Mouse (Mus musculus) layer of hippocampus, adult 9-11 months (tissue): Measurements from ENCODE around the gene 2610021A01Rik.
"Not testable (repeated sequence)": the region's sequence is repeated elsewhere in the genome, so short reads cannot be mapped to it uniquely, and the experiment has no call there.

ENCODE experiments used
- DNase-seq: peaks from one replicate; pipeline ENCODE4 v3.0.0; 2022

Gene 2610021A01Rik

DNA sequence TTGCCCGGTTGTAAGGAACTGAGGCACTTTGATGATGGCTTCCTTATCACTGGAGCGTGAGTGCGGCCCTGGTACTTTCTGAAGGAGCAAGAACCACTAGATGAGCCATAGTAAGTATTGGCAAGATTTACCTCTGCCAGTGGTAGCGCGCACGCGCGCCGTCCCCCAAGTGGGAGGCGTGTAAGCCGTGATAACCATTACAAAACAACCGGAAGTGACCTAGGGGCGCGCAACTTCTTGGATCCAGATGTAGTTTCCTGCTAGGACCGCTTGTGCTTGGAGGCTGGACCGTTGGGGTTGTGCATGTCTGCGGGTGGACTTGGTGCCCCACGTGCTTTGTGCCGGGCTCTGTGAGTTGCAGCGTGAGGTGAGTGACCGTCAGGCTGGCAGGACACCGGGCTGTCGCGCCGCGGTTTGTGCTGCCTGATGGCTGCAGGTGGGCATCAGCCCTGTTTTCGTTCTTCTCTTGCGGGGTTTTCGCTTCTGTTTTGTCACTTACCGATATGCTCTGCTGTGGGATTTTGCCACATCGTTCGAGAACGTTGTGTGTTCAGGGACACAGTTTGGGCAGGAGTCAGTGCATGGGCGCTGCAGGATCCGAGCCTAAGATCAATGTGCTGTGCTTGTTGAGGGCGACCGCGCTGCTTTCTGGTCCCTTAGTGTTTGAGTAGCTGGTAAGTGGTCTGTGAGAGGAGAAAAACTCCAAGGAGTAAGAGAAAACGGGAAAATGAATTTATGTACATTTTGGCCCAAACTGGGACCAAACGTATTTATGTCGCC is at the start of gene 2610021A01Rik:
TSS of gene 2610021A01Rik (plus strand) at position 197 of the 780 bp plus-strand sequence.
- DNase-seq = peak; percentile 95

DNA sequence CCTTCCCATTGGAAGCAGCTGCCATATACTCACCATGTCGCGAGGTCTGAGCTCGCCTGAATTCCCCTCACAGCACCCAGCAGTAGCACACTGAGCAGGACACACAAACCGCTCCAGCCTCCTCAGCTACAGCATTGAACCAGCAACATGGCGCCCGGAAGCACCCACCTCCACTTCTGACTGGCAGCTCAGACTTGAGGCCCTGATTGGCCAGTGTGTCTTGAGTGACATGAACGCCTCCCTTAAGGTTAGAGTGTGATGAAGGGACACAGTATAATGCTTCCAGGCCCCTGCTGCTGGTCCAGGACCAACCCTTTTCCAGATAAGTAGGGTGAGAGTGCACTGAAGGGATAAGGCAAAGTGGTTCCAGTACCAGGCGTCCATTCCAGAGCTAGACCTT is 38.3 kb upstream of the 2610021A01Rik start:
- DNase-seq = no peak

DNA sequence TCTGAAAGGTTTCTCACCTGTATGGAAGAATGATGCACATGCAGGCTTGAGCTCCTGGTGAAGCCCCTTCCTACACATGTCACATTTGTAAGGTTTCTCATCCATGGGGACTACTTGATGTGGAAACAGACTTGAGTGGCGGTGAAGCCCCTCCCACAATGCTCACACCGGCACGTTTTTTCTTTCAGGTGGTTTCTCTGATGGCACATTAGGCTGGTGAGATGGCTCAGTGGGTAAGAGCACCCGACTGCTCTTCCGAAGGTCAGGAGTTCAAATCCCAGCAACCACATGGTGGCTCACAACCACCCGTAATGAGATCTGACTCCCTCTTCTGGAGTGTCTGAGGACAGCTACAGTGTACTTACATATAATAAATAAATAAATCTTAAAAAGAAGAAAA is 25.5 kb upstream of the 2610021A01Rik start, which contains the start of gene Gm6871:
TSS of gene Gm6871 (minus strand) at position 101 of the 400 bp plus-strand sequence.
- not testable (repeated sequence) for DNase-seq

DNA sequence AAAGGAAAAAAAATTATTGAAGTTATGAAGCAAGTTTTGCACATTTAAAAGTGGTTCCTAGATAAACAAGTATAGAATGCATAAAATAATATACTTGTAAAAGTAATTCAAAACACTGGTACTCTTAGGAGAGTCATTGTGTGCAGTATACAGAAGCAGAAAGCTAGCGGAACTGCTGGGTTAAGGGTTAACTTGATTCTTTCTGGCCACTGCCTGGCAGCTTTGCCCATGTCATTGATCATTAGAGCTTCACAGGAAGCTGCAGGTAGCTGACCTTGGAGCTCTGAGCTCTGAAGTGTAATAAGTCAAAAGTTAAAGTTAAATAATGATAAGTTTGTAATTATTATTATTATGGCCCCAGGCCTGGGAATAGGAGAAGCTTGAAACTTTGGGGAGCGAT is 21.1 kb upstream of the 2610021A01Rik start:
- no peak for DNase-seq

DNA sequence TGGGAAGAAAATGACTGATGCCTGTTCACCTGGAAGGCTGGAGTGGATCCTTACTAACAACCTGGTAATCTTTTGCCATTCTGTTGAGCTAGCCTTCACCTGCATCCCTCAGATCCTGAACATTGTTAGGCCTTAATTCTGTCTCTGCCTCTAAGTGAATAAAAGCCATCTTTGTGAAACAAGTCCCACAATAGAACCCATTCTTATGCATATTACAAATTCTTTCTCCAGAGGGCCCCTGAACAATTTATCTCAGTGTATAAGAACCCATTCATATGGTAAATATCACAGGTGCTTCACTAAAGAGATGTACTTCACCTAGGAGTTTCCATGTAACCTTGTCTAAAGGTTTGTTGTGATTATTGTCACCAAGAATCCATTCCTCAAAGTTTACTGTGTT is 17.0 kb upstream of the 2610021A01Rik start:
- no peak for DNase-seq

GRCm38 (mm10) chr7:41587831-41588230 is 11.2 kb upstream of the 2610021A01Rik start:
- DNase-seq = not testable (repeated sequence)

DNA sequence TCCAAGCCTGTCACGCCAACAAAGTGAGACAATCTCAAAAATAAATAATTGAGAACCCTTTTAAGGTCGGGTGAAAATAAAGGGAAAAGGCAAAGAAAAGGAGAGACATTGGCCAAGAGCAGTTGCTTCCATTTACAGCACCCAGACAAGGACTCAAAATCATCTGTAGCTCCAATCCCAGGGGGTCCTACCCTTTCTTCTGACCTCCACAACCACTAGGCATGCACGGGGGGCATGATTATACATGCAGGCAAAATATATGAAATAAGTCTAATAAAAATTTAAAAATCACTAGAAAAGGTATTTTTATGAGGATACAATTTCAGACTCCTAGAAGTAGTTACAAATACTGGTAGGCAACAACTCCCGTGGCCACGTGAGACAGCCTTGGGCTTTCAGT is 415 bp upstream of the 2610021A01Rik start:
- no peak for DNase-seq

GRCm38 (mm10) chr7:41599932-41600548 is 1.0 kb downstream of the 2610021A01Rik start:
- no peak for DNase-seq

DNA sequence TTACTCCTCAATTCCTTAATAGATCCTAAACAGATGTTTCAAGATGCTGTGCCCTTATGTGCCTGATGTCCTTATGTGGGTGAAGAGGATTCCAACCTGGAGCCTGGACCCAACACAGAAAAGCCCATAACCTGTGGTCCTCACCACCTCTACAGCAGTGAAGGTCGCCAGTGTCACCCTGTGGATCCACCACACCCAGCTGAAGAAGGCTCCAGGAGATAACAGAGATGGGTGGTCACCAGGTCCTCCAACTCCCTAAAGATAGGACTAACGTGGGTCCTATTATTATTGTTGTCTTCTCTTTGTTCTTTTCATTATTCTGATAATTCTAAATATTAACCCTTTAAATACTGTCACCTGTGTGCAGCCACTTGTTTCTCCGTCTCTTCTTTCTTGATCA is 12.6 kb downstream of the 2610021A01Rik start:
- DNase-seq = no peak

DNA sequence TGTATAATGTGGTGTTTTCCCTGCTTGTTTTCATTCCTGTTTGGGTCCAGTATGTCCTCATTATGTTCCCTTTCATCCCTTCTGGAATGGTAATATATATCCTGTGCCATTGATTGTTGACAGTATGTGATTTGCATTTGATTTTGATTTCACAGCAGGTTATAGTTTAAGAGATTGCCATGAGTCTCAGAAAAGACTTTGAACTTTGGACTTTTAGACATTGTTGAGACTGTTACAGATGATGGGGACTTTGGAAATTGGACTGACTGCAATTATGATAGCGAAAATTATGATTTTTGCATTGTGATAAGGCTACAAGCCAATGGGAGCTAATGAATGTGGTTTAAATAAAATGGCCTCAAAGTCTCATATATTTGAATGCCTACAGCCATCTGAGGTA is 17.2 kb downstream of the 2610021A01Rik start:
- not testable (repeated sequence) for DNase-seq

- DNase-seq = peak; percentile 98
These were observed 33.6 kb downstream of the 2610021A01Rik start, which contains the start of gene Zfp788 for GRCm38 (mm10) chr7:41632409-41633220. Gene Zfp788 (plus strand): TSS chr7:41633203.

DNA sequence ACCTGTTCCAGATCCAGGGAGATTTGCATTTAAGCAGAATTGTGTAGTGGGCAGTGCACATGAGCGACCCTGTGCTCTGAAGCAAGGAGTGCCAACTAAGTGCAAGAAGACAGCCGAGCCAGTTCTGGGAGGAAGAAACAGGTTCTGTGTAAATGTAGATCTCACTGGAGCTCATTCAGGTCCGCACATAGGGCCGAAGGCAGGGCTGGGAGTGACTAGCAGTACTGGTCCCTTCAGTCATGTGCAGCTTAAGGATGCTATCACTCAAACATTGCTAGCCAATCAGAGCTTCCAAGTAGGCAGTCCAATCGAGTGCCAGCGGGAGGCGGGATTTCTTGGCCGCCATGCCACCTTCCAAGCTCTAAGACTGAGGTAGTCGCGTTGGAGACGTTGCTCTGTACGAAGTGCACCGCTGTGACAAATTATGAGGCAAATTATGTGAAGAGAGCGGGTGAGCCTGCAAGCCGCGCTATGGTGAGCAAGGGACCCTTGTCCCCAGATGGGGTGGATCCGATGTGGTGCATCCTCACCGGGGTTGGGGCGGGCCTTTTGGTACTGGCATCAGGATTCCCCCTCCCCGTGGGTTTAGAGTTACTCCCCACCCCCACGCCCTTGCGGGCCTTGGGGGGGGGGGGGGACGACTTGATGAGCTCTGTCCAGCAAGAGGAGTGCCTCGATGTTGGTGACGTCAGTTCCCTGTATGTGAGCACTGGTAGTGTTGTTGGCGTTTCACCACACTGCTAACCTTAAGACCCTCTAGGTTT is 34.4 kb downstream of the 2610021A01Rik start:
- peak; percentile 96 for DNase-seq

GRCm38 (mm10) chr7:41674326-41674725 is 75.3 kb downstream of the 2610021A01Rik start:
- not testable (repeated sequence) for DNase-seq
